Mouse (Mus musculus) hindbrain, embryonic 14.5 days (tissue): ENCODE data around the gene Padi4. TPM values are rescaled to one million over a fixed set of nuclear protein-coding genes. Genes with fewer than 3 reads are reported as not detected.

Experiments
- ATAC-seq: fragments of 200-750 bp; cut with Nextera tagmentation; 2 replicates; pipeline ENCODE4 v1.8.0; 2017; ENCODE audit warnings: moderate number of reproducible peaks, mild to moderate bottlenecking, moderate TSS enrichment, moderate library complexity; ENCODE audit not compliant: low FRiP score
- DNase-seq: peaks from one replicate; pipeline ENCODE4 v3.0.0-alpha.2; 2015; ENCODE audit warnings: low spot score
- H3K27ac ChIP-seq: fragments of 300-500 bp; sonication (generic); 2 replicates; pipeline ENCODE4 v1.5.1; 2014; ENCODE audit warnings: mild to moderate bottlenecking, moderate library complexity
- H3K27me3 ChIP-seq: fragments of 300-500 bp; sonication (generic); 2 replicates; pipeline ENCODE4 v1.6.1; 2014; ENCODE audit warnings: mild to moderate bottlenecking, low read length, mixed read lengths; ENCODE audit not compliant: control insufficient read depth, insufficient read depth
- H3K36me3 ChIP-seq: fragments of 300-500 bp; sonication (generic); replicated peaks from 2 replicates; pipeline ENCODE4 v1.6.1; 2014; ENCODE audit not compliant: control insufficient read depth, insufficient read depth
- H3K4me1 ChIP-seq: fragments of 300-500 bp; sonication (generic); replicated peaks from 2 replicates; pipeline ENCODE4 v1.6.1; 2014; ENCODE audit warnings: antibody characterized with exemption, low read length, mixed read lengths; ENCODE audit not compliant: control insufficient read depth, insufficient read depth
- H3K4me2 ChIP-seq: fragments of 300-500 bp; sonication (generic); replicated peaks from 2 replicates; pipeline ENCODE4 v1.6.1; 2014; ENCODE audit warnings: mild to moderate bottlenecking, moderate library complexity
- H3K4me3 ChIP-seq: fragments of 300-500 bp; sonication (generic); replicated peaks from 2 replicates; pipeline ENCODE4 v1.5.1; 2014; ENCODE audit warnings: mild to moderate bottlenecking, low read length
- H3K9ac ChIP-seq: fragments of 300-500 bp; sonication (generic); 2 replicates; pipeline ENCODE4 v1.6.1; 2014
- H3K9me3 ChIP-seq: fragments of 300-500 bp; sonication (generic); 2 replicates; pipeline ENCODE4 v1.6.1; 2016; ENCODE audit warnings: low read length; ENCODE audit not compliant: control insufficient read depth
- WGBS: fragments of 180-500 bp; shearing (Covaris S2); extraction: QIAGEN DNeasy Blood & Tissue Kit; methylation state at CpG from one replicate; pipeline ENCODE4 v1.1.7; 2014; 5-methylcytosine and 5-hydroxymethylcytosine counted together
- polyA plus RNA-seq: library from polyadenylated mRNA; unstranded; fragments of >200 nt; fragmentation: Nextera tagmentation; extraction: Ambion mirVana; gene quantifications from 2 replicates; pipeline ENCODE4 v1.2.1, GENCODE M21; 2014

The Padi4 gene
- polyA plus RNA-seq, 1 experiment from 2014 or later = 0.08 TPM

DNA sequence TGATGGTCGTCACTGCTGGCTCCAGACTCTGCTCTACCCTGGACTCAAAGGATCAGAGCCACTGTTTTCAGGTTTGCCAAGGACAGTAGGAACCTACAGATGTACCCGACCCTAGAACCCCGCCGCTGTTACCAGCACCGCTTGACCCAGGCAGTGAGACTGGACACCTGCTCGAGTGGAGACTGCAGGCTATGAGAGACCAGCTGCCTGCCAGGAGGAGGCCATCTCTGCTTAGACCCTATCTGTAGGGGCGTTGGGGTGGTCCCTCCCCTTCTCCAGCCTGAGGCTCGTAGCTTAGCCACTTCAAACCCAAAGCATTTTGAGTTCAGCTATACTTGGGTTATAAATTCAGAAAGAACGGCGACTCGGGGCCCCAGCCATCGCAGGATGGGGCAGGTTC is 47.1 kb downstream of the Padi4 start:
- ATAC-seq = no peak
- no peak overlapping the region for H3K27ac ChIP-seq

GRCm38 (mm10) chr4:140724739-140725138 is 49.3 kb downstream of the Padi4 start:
- 66% methylated on average over 6 of the region's 6 CpGs for WGBS
- Histone ChIP-seq H3K9ac (no peak overlapping the region), H3K9me3 (no peaks in the 10 kb centered on the region), H3K27me3 (no peaks in the 10 kb centered on the region), H3K4me1 (no peaks in the 10 kb centered on the region), H3K4me3 (no peak overlapping the region), H3K27ac (peak overlapping the region; percentile 49), H3K4me2 (no peak overlapping the region), H3K36me3 (peaks cover 38% of the 10 kb centered on the region)
- DNase-seq (no peak), ATAC-seq (no peak)

More for the DNA sequence above, 47.1 kb downstream of the Padi4 start:
- Histone ChIP-seq H3K4me3 (no peak overlapping the region), H3K4me1 (no peaks in the 10 kb centered on the region), H3K36me3 (peaks cover 16% of the 10 kb centered on the region), H3K27me3 (no peaks in the 10 kb centered on the region), H3K9ac (no peak overlapping the region), H3K4me2 (no peak overlapping the region), H3K9me3 (no peaks in the 10 kb centered on the region)
- no peak for DNase-seq
- WGBS = 92% methylated on average over 12 of the region's 12 CpGs

GRCm38 (mm10) chr4:140723801-140724200 is 50.2 kb downstream of the Padi4 start:
- no peak overlapping the region for H3K27ac ChIP-seq
- no peak overlapping the region for H3K4me3 ChIP-seq
- peak; percentile 55; the same call in 1 of the 2 replicates for ATAC-seq
- no peaks in the 10 kb centered on the region for H3K4me1 ChIP-seq
- no peaks in the 10 kb centered on the region for H3K27me3 ChIP-seq
- DNase-seq = peak; percentile 64
- no peak overlapping the region for H3K9ac ChIP-seq
- no peak overlapping the region for H3K4me2 ChIP-seq
- 70% methylated on average over 5 of the region's 5 CpGs for WGBS
- peaks cover 47% of the 10 kb centered on the region for H3K36me3 ChIP-seq
- H3K9me3 ChIP-seq = no peaks in the 10 kb centered on the region

- H3K4me1 ChIP-seq = no peaks in the 10 kb centered on the region
- no peak for ATAC-seq
- H3K9me3 ChIP-seq = no peaks in the 10 kb centered on the region
- H3K36me3 ChIP-seq = peaks cover 53% of the 10 kb centered on the region
- no peaks in the 10 kb centered on the region for H3K27me3 ChIP-seq
- H3K27ac ChIP-seq = no peak overlapping the region
- no peak overlapping the region for H3K4me2 ChIP-seq
- no peak overlapping the region for H3K4me3 ChIP-seq
- H3K9ac ChIP-seq = no peak overlapping the region
- no peak for DNase-seq
- 89% methylated on average over 9 of the region's 9 CpGs for WGBS
Observed at GRCm38 (mm10) chr4:140723192-140723591, 50.8 kb downstream of the Padi4 start.

- Histone ChIP-seq H3K9ac (no peak overlapping the region), H3K36me3 (peaks cover 58% of the 10 kb centered on the region), H3K4me3 (no peak overlapping the region), H3K27me3 (no peaks in the 10 kb centered on the region), H3K4me1 (no peaks in the 10 kb centered on the region), H3K27ac (no peak overlapping the region), H3K4me2 (no peak overlapping the region), H3K9me3 (no peaks in the 10 kb centered on the region)
- DNase-seq (no peak), ATAC-seq (no peak)
- WGBS = 75% methylated on average over 9 of the region's 9 CpGs
Observed at GRCm38 (mm10) chr4:140722710-140723109, 51.3 kb downstream of the Padi4 start.

GRCm38 (mm10) chr4:140721968-140722490 is 52.0 kb downstream of the Padi4 start:
- 89% methylated on average over 20 of the region's 20 CpGs for WGBS
- Histone ChIP-seq H3K4me1 (no peaks in the 10 kb centered on the region), H3K4me3 (no peak overlapping the region), H3K9ac (no peak overlapping the region), H3K36me3 (peaks cover 65% of the 10 kb centered on the region), H3K27me3 (no peaks in the 10 kb centered on the region), H3K4me2 (no peak overlapping the region), H3K9me3 (no peaks in the 10 kb centered on the region), H3K27ac (no peak overlapping the region)
- ATAC-seq = no peak
- no peak for DNase-seq

DNA sequence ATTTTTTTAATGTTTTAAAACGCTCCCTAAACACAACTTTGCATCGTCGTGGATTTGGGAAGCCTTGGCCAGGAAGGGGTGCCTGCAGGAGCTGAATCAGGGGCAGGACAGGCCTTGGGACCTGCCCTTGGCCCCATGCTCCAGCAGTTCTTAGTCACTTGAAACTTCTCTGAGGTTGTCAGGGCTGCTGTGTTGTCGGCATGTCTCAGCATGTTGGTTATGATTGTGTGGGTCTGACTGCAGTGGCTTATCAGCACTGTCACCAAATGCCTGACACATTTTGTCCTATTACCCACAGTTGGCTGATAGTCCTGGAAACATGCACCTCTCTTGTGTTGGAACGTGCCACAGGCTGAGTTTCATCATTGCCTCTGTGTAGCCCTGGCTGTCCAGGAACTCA is 53.9 kb downstream of the Padi4 start:
- DNase-seq (no peak), ATAC-seq (no peak)
- no peaks in the 10 kb centered on the region for H3K4me1 ChIP-seq
- H3K9me3 ChIP-seq = no peaks in the 10 kb centered on the region
- no peak overlapping the region for H3K9ac ChIP-seq
- H3K27ac ChIP-seq = no peak overlapping the region
- no peaks in the 10 kb centered on the region for H3K27me3 ChIP-seq
- no peak overlapping the region for H3K4me3 ChIP-seq
- 92% methylated on average over 5 of the region's 5 CpGs for WGBS
- no peak overlapping the region for H3K4me2 ChIP-seq
- peaks cover 84% of the 10 kb centered on the region for H3K36me3 ChIP-seq

GRCm38 (mm10) chr4:140718436-140718835 is 55.6 kb downstream of the Padi4 start:
- peaks cover 98% of the 10 kb centered on the region for H3K36me3 ChIP-seq
- ATAC-seq (no peak), DNase-seq (no peak)
- H3K4me3 ChIP-seq = no peak overlapping the region
- H3K9ac ChIP-seq = no peak overlapping the region
- no peaks in the 10 kb centered on the region for H3K9me3 ChIP-seq
- no peak overlapping the region for H3K4me2 ChIP-seq
- peaks cover 9% of the 10 kb centered on the region for H3K4me1 ChIP-seq
- WGBS = 98% methylated on average over 9 of the region's 9 CpGs
- H3K27me3 ChIP-seq = no peaks in the 10 kb centered on the region
- H3K27ac ChIP-seq = no peak overlapping the region

DNA sequence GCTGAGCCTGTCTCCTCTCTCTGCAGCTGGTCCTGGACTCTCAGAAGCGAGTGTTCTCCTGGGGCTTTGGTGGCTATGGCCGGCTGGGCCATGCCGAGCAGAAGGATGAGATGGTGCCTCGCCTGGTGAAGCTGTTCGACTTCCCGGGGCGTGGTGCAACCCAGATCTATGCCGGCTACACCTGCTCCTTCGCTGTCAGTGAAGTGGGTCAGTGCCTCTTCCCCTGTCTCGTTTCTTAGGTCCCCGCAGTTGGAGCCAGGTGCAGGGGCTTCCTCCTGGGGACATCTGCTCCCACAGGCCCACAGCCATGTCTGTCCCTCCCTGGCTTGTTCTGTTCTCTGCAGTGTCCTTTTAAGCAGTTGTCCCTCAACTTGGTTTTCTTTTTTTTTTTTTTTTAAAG is 57.0 kb downstream of the Padi4 start:
- WGBS = 93% methylated on average over 11 of the region's 11 CpGs
- H3K27ac ChIP-seq = no peak overlapping the region
- no peak for ATAC-seq
- peaks cover 98% of the 10 kb centered on the region for H3K36me3 ChIP-seq
- no peak overlapping the region for H3K4me2 ChIP-seq
- peaks cover 15% of the 10 kb centered on the region for H3K4me1 ChIP-seq
- no peak for DNase-seq
- no peaks in the 10 kb centered on the region for H3K9me3 ChIP-seq
- no peak overlapping the region for H3K9ac ChIP-seq
- H3K27me3 ChIP-seq = no peaks in the 10 kb centered on the region
- no peak overlapping the region for H3K4me3 ChIP-seq

DNA sequence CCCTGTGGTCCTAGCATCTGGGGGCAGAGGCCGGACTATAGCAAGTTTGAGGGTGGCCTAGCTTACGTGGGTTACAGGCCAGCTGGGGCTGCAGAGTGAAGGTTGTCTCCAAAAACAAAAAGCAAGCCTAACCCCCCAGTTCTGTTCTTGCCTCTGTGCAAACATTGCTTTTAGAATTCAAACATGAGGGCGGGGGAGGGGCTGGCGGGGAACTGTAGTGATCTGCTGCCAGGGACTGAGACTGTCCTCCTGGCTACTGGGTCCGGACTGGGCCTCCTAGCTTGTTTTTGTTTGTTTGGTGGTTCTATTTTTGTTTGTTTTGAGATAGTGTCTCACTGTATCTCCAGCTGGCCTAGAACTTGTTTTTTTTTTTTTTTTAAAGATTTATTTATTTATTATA is 59.5 kb downstream of the Padi4 start:
- Histone ChIP-seq H3K4me1 (peaks cover 15% of the 10 kb centered on the region), H3K4me3 (no peak overlapping the region), H3K27me3 (no peaks in the 10 kb centered on the region), H3K4me2 (no peak overlapping the region), H3K27ac (peak overlapping the region; percentile 66), H3K9me3 (no peaks in the 10 kb centered on the region), H3K9ac (no peak overlapping the region), H3K36me3 (peaks cover 98% of the 10 kb centered on the region)
- no peak for DNase-seq
- WGBS = 81% methylated on average over 5 of the region's 5 CpGs
- ATAC-seq = no peak; the same call in 1 of the 2 replicates
